Mouse (Mus musculus) B cell, adult 62 days (primary cell): ENCODE results near the gene Nav1. TPM values are rescaled to one million over a fixed set of nuclear protein-coding genes. Genes with fewer than 3 reads are reported as not detected.

Source experiments
- total RNA-seq: library from RNA; stranded (reverse); gene quantifications from 4 replicates; pipeline ENCODE4 v1.2.4, GENCODE M21; 2023

Gene Nav1
- total RNA-seq: 0.69 to 0.85 TPM (median 0.73 TPM) in 4 replicates

GRCm38 (mm10) chr1:135607019-135607418 is at the start of gene Nav1:
Nav1 (minus strand) TSS chr1:135607295.

GRCm38 (mm10) chr1:135429901-135430668 is 177.0 kb downstream of the Nav1 start, which contains the start of gene Ipo9:
Ipo9 (minus strand) TSS chr1:135430499.

Other genes starting within 250 kb of the Nav1 start
- gene Shisa4, start 232.1 kb downstream of the Nav1 start, total RNA-seq: 1.2 to 3.5 TPM (median 2.0 TPM) in 4 replicates
- gene Ipo9, start 176.8 kb downstream of the Nav1 start, total RNA-seq: 76.1 to 87.8 TPM (median 84.3 TPM) in 4 replicates
- 31.9 to 36.2 TPM (median 34.5 TPM) in 4 replicates for gene Csrp1, start 112.8 kb upstream of the Nav1 start, total RNA-seq
- not detected in 4 replicates for gene Phlda3, start 158.8 kb upstream of the Nav1 start, total RNA-seq
- gene Tnni1, start 172.1 kb upstream of the Nav1 start, total RNA-seq: not detected in 4 replicates
- gene Lad1, start 211.3 kb upstream of the Nav1 start, total RNA-seq: not detected in 4 replicates
- gene Tnnt2, start 229.1 kb upstream of the Nav1 start, total RNA-seq: not detected in 4 replicates